In genomic region chr7:65317418-65317817, GRCm38 (mm10) we compare ENCODE assay signal across 9 mouse cellular contexts.
DNase-seq lines count a peak whose midpoint lies in the region; ATAC-seq and TF ChIP-seq lines count a peak whose summit lies in the region.
"Had no signal": no experiment of that assay in that cellular context is flagged by ENCODE, and none has a peak within 500 bp of the region (broad histone marks: within the 10 kb centered on the region; RNA-seq: fewer than 3 reads in every experiment).

No protein-coding gene starts in this region.

- peaks cover 30% of the 10 kb centered on the region for H3K36me3 ChIP-seq in ES-E14 (ENCODE audit: control insufficient read depth, insufficient read depth, low read length, poor library complexity, severe bottlenecking)
- H3K36me3 ChIP-seq in forebrain, postnatal 0 days (ENCODE audit: insufficient read depth) = peaks cover 38% of the 10 kb centered on the region
- peaks cover 56% of the 10 kb centered on the region; the same call in 1 of the 2 replicates for H3K36me3 ChIP-seq in lung, postnatal 0 days (ENCODE audit: insufficient read depth, low read length)

- no peak overlapping the region for H3K4me2 ChIP-seq in forebrain, postnatal 0 days (ENCODE audit: low read depth)
- H3K4me2 ChIP-seq in lung, postnatal 0 days (replicated peaks; ENCODE audit: low read depth, low read length) = no peak overlapping the region
- H3K4me2 ChIP-seq: limb, embryonic 12.5 days had no signal

- in situ Hi-C loops in ES-E14 (cut with MboI; ENCODE audit: low sequenced_read_pairs in 2 of 2, unreplicated experiment in 2 of 2) = no loop called here

- no peaks in the 10 kb centered on the region for H3K4me1 ChIP-seq in ES-E14 (ENCODE audit: control insufficient read depth in 2 of 2, insufficient read depth in 2 of 2, low read length in 2 of 2, poor library complexity in 1 of 2)
- no peaks in the 10 kb centered on the region for H3K4me1 ChIP-seq in forebrain, postnatal 0 days (ENCODE audit: insufficient read depth)
- no peaks in the 10 kb centered on the region for H3K4me1 ChIP-seq in lung, postnatal 0 days (ENCODE audit: insufficient read depth, low read depth, low read length)
- H3K4me1 ChIP-seq: limb, embryonic 12.5 days had no signal

- DNase-seq in CD4-positive, CD25-positive, alpha-beta regulatory T cell, adult 2 months (ENCODE audit: low read depth, low spot score) = peak; percentile 48
- DNase-seq in ES-E14 (ENCODE audit: low read depth, low spot score) = peak; percentile 67
- peak; percentile 34 for DNase-seq in c-Kit-positive CD71-positive TER-119-positive erythroid progenitor cells, embryonic 14.5 days (ENCODE audit: low spot score)
- DNase-seq in forebrain, postnatal 0 days = peak; percentile 67
- peak; percentile 49 to 83 for DNase-seq in kidney, postnatal 36 days
- peak; percentile 77 for DNase-seq in lung, postnatal 0 days (ENCODE audit: low spot score)
- DNase-seq in right cerebral cortex, postnatal 25 days = peak; percentile 52

- no peak overlapping the region for H3K9ac ChIP-seq in ES-E14 (ENCODE audit: insufficient read depth, low read depth, low read length, poor library complexity, severe bottlenecking)
- no peak overlapping the region for H3K9ac ChIP-seq in forebrain, postnatal 0 days
- no peak overlapping the region for H3K9ac ChIP-seq in lung, postnatal 0 days (replicated peaks; ENCODE audit: low read depth)
- H3K9ac ChIP-seq: limb, embryonic 12.5 days had no signal

- H3K27me3 ChIP-seq in forebrain, postnatal 0 days (ENCODE audit: insufficient read depth, low read length) = no peaks in the 10 kb centered on the region
- no peaks in the 10 kb centered on the region for H3K27me3 ChIP-seq in lung, postnatal 0 days (replicated peaks; ENCODE audit: insufficient read depth, low read length)
- H3K27me3 ChIP-seq: limb, embryonic 12.5 days had no signal

- TF ChIP-seq CTCF in forebrain, postnatal 0 days (IDR thresholded peaks at IDR 0.05; ENCODE audit: low read depth) = peak; percentile 92
- TF ChIP-seq CTCF in lung, postnatal 0 days (IDR thresholded peaks at IDR 0.05) = peak; percentile 91

- TF ChIP-seq EP300 in lung, postnatal 0 days (IDR thresholded peaks at IDR 0.05) = no peak

- H3K27ac ChIP-seq in ES-E14 (ENCODE audit: insufficient read depth, low read depth, low read length, poor library complexity, severe bottlenecking) = no peak overlapping the region
- H3K27ac ChIP-seq in forebrain, postnatal 0 days (ENCODE audit: low read depth, low read length) = no peak overlapping the region
- no peak overlapping the region for H3K27ac ChIP-seq in lung, postnatal 0 days (ENCODE audit: low read length)
- H3K27ac ChIP-seq: limb, embryonic 12.5 days had no signal

- 35% methylated on average over 5 of the region's 5 CpGs for WGBS in forebrain, postnatal 0 days
- 35% methylated on average over 5 of the region's 5 CpGs for WGBS in lung, postnatal 0 days

- H3K9me3 ChIP-seq in ES-E14 (ENCODE audit: control insufficient read depth, insufficient read depth, low read depth, low read length) = no peaks in the 10 kb centered on the region
- H3K9me3 ChIP-seq in forebrain, postnatal 0 days (ENCODE audit: low read length) = no peaks in the 10 kb centered on the region
- H3K9me3 ChIP-seq in lung, postnatal 0 days (ENCODE audit: low read length) = no peaks in the 10 kb centered on the region
- H3K9me3 ChIP-seq: limb, embryonic 12.5 days had no signal

- H3K4me3 ChIP-seq in ES-E14 (ENCODE audit: insufficient read depth in 1 of 2, low read depth in 1 of 2, low read length in 2 of 2, poor library complexity in 1 of 2, severe bottlenecking in 1 of 2) = no peak overlapping the region
- H3K4me3 ChIP-seq in forebrain, postnatal 0 days (ENCODE audit: low read depth, low read length) = no peak overlapping the region
- no peak overlapping the region for H3K4me3 ChIP-seq in lung, postnatal 0 days (ENCODE audit: low read depth, low read length)
- H3K4me3 ChIP-seq: limb, embryonic 12.5 days had no signal

- no peak for ATAC-seq in CD4-positive, CD25-positive, alpha-beta regulatory T cell, adult 4 months
- ATAC-seq in forebrain, postnatal 0 days = peak; percentile 30; the same call in 1 of the 2 replicates
- no peak for ATAC-seq in lung, postnatal 0 days

TF ChIP-seq in ES-E14, 5 proteins besides CTCF, POLR2A, EP300 and RAD21:
- TF ChIP-seq ZC3H11A (IDR thresholded peaks at IDR 0.05; ENCODE audit: borderline replicate concordance, low read depth, low read length) = no peak
- no peak for TF ChIP-seq CHD2 (IDR thresholded peaks at IDR 0.05; ENCODE audit: low read depth, low read length)
- no peak for TF ChIP-seq MAFK (IDR thresholded peaks at IDR 0.05; ENCODE audit: insufficient read depth, low read depth, low read length)
- no peak for TF ChIP-seq HCFC1 (IDR thresholded peaks at IDR 0.05; ENCODE audit: borderline replicate concordance, insufficient read depth, low read length)
- no peak for TF ChIP-seq ZNF384 (IDR thresholded peaks at IDR 0.05; ENCODE audit: low read depth, low read length)
